Mouse (Mus musculus) heart, postnatal 36 days (tissue): Measurements from ENCODE around the gene Ahsa1. TPM values are rescaled to one million over a fixed set of nuclear protein-coding genes. Genes with fewer than 3 reads are reported as not detected.
"Not testable (repeated sequence)": the region's sequence is repeated elsewhere in the genome, so short reads cannot be mapped to it uniquely, and the experiment has no call there.

Experiments
- DNase-seq, 2 experiments: peaks; one replicate each; pipeline ENCODE4 v3.0.0; 2021 to 2022
- intact Hi-C: fragments of 180-260 bp; cut with DNase I; formaldehyde crosslinking; loops from one replicate; pipeline ENCODE4 v1.15.1; 2025
- total RNA-seq, 2 experiments: library from RNA; stranded (reverse); gene quantifications; 2 replicates each; pipeline ENCODE4 v1.2.3; 2021

Ahsa1 gene
- total RNA-seq, 2 experiments from 2014 or later: 120 to 147 TPM

DNA sequence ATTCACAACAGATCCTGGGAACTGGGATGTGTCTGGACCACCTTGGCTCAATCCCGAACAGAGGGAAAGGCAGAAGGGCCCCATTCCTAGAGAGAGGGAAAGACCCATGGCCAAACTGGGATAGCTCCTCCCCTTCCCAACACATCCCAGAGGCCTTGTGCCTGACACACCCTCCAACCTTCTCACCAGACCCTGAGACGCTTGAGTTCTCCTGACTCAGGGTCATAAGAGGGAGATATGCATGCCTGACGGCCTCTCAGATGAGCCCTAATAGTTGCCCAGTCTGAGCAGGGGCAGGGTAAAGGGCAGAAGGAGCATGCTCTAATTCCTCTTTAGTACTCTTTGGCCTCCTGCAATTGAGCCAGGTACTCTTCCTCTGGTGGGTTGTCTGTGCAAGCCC, 13.1 kb downstream of the Ahsa1 start:
- no peak for DNase-seq
- intact Hi-C loops: no loop called here

DNA sequence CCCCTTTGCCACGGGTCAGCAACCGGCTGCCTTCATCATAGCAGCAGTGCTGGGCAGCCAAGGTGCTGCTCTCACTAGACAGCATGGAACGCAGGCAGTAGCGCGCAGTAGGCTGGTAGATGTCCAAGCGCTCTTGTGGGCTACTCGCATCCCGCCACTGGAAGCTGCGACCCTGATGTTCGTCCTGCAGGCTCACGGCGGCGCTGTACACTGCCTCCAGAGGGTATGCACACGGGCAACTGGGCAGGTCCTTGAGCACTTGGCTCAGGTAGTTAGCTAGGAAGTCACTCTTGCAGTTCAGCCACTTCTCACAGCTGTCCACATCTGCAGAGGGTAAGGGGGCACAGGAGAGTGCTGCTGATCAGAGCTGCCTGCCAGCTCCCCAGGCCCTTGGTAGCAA, 13.6 kb downstream of the Ahsa1 start:
- intact Hi-C loops: no loop called here
- no peak for DNase-seq

DNA sequence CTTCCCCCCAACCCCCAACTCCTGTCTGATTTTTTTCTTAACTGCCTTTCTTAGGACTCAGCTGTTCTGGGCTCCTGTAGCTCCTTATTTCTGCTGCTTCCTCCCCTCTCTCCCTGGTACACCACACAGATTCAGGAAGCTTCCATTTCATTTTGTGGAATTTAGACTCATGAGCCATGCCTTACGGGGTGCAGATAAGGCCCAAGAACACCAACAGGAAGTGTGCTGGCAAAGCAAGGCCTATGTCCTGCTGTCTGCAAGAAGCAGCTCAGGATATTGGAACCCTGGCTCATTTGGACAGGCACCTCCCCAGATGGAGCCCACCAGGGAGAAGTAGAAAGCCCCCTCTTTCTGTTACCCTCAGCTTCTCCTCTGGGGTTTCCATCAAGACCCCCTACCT, 15.5 kb downstream of the Ahsa1 start:
- intact Hi-C loops: no loop called here
- DNase-seq: no peak

DNA sequence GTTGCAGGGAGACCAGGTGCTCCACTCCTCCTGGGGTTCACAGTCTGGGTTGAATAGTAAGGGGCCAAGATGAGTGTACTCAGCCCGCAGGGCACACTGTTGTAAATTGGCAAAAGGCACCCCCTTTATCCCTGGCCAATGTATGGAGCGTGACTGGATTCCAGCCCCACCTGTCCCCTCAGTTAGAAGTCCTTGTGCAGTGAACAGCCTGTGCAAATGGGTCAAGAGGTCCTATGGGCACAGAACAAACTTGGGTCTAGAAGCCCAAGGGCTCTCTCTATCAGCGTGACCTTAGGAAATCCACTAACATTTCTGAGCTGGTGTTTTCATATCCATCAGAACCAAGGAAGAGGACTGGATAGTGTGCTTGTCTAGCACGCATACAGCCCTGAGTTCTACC, 16.5 kb downstream of the Ahsa1 start:
- intact Hi-C loops: no loop called here

DNA sequence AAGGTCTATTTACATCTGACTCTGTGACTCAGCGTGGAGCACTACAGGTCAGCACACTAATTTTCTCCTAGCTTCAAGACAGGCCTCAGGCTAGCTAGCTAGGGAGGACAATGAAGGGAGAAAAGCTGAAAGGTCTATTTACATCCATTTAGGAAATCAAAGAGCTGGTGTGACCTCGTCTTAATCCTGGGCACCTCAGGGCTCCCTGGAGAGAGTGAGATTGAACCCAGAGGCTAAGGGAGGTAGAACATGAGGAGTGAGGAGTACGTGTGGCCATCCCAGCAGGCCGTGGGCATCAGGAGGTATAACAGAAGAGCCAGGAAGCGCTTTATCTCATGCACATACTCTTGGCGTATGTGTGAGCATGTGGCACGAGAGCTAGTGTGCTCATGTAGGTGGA, 17.4 kb downstream of the Ahsa1 start:
- DNase-seq: no peak
- intact Hi-C loops: no loop called here

More for the DNA sequence above, 16.5 kb downstream of the Ahsa1 start:
- DNase-seq: no peak

DNA sequence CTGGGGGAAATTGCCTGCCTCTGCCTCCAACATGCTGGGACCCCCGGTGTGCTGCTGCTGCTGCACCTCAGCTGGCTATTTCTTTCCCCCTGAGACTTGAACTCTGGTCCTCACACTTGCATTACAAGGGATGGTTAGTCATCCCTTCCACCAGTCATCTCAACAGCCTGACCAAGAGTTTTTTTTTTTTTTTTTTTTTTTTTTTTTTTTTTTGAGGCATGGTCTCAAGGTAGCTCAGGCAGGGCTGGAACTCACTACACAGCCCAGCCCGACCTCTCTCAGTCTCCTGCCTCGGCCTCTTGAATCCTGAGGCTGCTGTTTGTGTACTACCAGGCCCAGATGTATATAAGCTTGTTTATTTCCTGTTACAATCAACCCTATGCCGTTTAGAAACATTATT, 18.0 kb downstream of the Ahsa1 start:
- DNase-seq: no peak
- intact Hi-C loops: no loop called here

DNA sequence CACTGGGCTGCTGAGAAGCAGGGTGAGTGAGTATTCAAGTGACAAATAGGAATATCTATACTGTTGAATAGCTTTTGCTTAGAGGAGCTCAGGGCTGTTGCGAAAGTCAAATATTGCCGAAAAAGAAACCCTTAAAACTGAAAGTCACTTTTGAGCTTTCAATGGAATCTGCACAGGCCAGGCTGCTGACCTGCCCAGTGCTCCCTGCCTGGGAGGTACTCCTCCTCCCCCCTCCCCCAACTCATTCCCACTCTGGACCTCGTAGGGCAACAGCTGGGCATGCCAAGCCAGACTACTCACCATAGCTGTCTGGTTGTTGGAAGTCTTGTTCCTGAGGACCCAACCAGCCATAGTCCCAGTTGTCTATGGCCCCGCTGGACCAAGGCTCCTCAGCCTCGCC, 18.4 kb downstream of the Ahsa1 start:
- intact Hi-C loops: no loop called here
- no peak for DNase-seq

DNA sequence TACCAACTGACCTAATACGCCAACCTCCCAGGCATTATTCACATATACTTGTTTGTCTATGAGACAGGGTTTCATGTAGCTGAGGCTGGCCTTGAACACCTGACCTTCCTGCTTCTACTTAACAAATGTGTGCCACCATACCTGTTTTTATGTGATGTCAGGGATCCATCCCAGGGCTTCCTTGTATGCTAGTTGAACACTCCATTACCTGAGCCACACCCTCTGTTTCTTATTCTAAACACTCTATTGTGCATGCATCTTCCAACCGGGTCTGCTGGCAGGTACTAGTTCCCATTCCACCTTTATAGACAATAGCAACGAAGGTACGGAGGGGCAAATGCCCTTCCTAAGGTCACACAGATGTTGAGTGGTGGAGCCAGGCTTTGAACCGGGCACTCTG, 22.8 kb downstream of the Ahsa1 start:
- DNase-seq: no peak
- intact Hi-C loops: no loop called here

DNA sequence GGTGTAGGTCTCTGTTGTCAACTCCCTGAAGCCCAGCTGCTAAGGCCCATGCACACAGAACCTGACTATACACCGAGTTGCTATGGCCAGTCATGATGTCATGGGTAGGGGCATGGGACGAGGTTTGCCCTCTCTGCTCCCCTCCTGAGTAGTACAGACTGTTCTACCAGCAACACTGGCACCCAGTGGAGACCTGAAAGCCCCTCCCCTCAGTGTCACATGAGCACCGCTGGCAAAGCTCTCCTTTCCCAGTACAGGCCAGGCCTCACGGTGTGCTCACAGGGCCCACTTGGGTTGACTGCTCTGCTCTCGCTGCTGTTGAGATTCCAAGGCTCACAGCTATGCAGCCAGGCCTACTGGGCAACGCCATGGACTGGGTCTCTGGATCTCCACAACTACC, 27.7 kb downstream of the Ahsa1 start:
- intact Hi-C loops: no loop called here
- DNase-seq: no peak

DNA sequence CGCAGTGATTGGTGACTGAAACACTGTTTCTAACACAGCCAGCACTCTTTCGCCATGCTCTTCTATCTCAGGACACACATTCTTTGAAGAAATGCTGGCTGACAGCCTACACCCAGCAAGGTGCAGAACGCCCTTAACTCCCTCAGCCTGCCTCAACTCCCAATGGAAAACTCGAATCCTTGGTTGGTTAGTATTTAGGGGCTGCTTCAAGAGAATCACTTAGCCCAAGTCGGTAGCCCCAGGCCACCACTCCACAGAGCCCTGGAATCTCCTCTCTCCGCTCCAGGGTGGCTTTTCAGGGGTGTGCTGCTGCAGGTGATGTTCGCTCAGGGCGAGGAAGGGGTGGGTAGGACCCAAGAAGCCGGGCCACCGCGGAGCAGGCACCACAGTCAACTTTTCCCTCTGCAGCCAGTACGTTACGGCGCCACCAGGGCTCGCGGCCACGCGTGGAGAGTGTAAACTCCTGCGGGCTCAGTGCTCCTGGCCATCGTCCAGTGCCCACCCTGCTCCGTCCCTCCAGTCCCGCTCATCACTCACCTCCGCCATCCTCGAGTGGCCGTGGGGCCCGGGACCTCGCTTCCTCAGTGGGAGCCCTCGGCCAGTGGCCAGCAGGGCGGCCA, 32.9 kb downstream of the Ahsa1 start:
- intact Hi-C loops: no loop called here
- peak in 1 of 2 experiments; percentile 33 for DNase-seq

DNA sequence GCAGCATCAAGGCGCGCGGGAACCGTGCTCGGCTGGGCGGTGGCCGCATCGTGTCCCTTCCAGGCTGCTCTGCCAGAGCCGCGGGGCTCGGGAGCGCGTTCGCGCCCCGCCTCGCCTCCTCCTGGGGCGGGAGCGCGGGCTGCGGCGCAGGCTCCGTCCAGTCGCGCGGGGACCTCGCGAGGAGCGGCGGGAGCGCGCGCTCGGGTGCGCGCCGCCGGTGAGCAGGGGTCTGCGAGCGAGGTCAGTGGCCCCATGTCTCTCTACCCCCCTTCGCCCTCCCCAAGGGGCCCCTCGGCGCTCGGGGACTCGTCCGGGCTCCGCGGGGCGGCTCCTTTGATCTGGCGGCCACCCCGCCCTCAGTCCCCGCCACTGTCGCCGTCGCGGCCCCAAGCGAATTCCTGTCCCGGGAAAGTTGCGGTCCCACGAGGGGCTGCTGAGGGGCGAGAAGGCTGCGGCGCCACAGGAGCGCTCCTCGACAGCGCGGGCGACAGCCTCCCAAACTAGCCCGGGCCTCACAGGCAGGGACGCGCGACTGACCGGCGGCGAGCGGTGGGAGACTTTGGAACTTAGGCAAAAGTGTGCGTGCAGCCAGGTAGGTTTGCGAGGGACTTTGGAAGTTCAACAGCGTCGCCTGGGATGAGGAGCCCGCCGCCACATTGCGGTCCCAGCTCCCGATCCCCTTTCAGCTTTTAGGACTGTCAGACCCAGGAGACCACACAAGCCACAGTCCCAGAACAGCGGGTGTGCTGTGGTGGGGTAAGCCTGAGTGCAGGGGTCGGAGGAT, 33.6 kb downstream of the Ahsa1 start, which contains the start of gene Ism2:
Gene Ism2 (minus strand): TSS at position 49 of the 784 bp plus-strand sequence.
- intact Hi-C loops: no loop called here
- peak in 1 of 2 experiments; percentile 56 for DNase-seq

DNA sequence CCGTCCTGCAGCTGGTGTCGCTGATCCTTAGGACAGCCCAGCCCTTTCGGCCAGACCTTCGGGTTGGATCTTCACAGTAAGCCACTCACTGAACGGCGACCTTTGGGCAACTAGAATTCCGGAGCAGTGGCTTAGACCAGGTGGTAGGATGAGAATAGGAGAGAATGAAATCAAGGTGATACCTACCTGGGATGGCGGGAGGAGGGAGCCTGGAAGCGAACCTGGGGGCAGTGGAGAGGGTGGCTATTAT, 34.1 kb downstream of the Ahsa1 start:
- DNase-seq: no peak
- intact Hi-C loops: no loop called here

DNA sequence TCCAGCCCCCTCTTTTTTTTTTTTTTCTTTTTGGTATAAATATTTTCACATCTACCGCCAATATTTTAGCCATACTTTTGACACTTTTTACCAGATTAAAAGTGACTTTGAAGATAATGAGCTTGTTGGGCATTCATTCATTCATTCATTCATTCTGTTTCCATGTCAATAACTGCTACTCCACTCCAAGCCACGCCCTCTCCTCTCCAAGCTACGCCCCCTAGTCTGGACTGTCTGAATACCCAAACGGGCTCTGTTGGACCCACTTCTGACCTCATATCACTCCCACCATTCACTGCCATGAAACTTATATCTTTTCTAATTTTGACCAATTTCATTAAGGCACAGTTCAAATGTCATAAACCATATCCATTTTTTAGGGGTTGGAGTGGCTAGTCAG, 34.9 kb downstream of the Ahsa1 start:
- intact Hi-C loops: no loop called here
- no peak for DNase-seq

DNA sequence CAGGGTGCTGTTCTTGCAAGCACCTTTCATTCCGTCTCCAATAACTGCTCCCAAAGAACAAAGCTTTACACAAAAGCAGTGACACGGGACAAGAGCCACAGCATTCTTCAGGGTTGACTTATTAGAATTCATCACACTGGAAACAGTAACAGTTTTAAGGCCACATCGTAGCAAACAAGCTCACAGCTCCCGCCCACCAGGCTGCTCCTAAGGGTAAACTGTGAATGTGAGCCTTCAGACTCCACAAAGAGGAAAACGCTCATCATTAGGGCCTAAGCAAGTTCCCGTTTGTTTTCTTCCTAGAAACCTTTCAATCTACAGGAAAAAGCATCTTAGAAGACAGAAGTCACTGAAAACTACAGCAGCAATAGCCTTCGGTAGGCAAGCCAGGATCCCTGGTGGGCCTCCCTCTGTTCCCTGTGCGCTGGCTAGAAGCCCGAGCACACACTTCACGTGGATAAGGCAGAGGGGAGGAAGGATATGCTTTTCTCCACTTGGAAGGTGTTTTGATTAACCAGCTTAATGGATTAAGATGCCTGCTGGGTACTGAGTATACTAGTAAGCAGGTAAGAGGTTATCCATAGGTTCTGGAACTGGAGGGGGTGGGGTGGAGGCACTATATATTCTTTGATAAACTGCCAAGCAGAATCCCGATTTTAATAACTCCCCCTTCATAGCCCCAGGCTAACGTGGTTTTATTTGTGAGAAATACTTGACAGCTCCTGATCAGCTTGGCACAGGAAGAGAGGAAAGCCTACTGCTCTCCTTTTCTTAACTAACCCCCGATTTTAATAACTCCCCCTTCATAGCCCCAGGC, 39.7 kb downstream of the Ahsa1 start:
- intact Hi-C loops: no loop called here
- DNase-seq: no peak

DNA sequence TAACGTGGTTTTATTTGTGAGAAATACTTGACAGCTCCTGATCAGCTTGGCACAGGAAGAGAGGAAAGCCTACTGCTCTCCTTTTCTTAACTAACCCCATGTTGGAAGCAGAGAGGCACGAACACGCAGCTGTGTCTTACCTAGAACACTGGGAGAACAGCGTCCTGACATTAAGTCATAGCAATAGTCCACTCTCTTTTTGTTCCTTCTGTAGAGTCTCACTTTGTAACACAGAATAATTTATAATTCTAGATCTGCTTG, 40.2 kb downstream of the Ahsa1 start:
- intact Hi-C loops: not testable (repeated sequence)

DNA sequence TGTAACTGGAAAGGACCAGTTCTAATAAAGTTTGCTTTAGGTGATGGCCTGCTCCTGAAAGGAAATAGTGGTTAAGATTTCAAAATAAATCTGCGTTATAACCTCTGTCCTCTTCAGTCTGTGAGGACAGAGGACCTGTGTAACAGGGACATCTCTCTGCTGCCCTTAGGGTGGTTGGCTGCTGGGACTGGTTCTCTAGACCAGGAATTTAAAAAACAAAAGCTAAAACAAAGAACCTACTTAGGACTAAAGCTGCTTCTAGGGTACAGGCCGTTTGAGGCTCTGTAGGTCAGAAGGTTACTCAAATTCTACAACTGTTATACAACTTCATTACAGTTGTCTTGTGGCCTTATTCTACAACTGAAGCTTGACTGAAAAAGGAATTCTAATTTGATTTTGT, 46.8 kb downstream of the Ahsa1 start:
- DNase-seq: no peak
- intact Hi-C loops: no loop called here

More for the DNA sequence above, 40.2 kb downstream of the Ahsa1 start:
- not testable (repeated sequence) for DNase-seq

DNA sequence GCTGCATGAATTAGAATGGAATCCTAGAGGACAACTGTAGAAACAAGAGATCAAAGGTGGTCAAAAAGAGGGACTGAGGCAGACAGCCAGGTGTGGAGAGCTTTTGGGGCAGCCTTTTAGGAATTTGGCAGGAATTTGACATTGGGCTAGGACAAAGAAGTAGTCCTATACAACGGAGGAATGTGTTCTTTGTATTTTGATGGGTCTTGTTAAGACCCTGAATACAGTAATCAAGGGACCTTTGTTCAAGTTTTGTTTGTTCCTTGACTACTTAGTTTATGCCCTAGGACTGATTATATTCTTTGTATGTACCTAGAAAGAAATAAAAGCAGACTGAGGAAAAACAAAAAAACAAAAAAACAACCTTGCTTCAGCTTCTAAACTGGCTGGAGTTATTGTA, 51.7 kb downstream of the Ahsa1 start:
- intact Hi-C loops: no loop called here
- no peak for DNase-seq

DNA sequence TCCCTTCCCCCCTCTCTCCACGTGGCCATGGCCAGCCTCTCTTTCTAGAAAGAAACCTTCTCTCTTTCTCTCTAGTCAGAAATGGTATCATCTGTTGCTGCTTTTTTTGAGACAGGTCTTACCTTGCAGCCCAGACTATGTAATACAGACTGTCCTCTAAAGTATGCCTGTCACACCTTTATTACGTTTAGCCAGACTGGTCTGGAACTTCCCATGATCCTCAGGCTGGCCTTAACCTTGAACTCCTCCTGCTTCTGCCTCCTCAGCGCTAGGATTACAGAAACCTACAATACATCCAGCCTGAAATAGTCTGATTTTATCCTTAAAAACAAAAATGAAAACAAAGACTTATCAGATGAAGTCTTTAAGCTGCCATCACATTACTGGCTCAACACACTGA, 53.0 kb downstream of the Ahsa1 start:
- no peak for DNase-seq
- intact Hi-C loops: no loop called here
